Mouse (Mus musculus) cerebellum, adult 2 months (tissue): ENCODE measurements at regions not wholly inside any gene's neighbourhood (a gene's known extent, or its start where the extent isn't known, plus 50 kb on each side); places are given as distances from the start of the nearest gene placed in this dataset.
A peak's percentile ranks its signal among the peaks of the same experiment; 100 is the strongest.

Experiments
- CTCF ChIP-seq: fragments of 200-500 bp; IDR thresholded peaks from 2 replicates; pipeline ENCODE4 v1.5.1; 2011; ENCODE audit warnings: low read depth, mild to moderate bottlenecking, control low read depth, low read length, moderate library complexity, borderline replicate concordance; ENCODE audit not compliant: insufficient read depth
- POLR2A ChIP-seq: fragments of 200-500 bp; IDR thresholded peaks from 2 replicates; pipeline ENCODE4 v1.6.1; 2011; ENCODE audit warnings: low read length, control low read depth, borderline replicate concordance; ENCODE audit not compliant: insufficient read depth

DNA sequence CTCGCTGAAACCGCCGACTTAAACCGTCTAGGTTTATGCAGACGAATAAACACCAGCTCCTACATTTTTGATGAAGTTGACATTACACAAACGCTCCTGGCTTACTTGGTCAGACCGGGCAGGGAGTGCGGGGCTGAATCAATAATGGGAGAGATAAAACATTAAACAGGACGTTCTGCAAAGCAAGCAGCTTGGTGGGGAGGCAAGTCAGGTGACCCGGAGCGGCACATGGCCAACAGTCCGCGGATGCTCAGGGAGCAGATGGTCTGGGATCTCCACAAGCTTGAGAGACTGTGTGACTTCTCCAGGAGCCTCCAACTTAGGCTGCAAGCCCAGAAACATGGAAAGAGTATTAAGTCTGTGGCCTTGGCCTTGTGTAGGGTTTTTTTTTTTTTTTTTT is 64.4 kb downstream of the Syf2 start:
- TF ChIP-seq POLR2A (peak; percentile 51; the same call in 1 of the 2 replicates), CTCF (no peak)
